Mouse (Mus musculus) neural tube, embryonic 11.5 days (tissue): ENCODE measurements around the gene Bbs1. TPM values are rescaled to one million over a fixed set of nuclear protein-coding genes. Genes with fewer than 3 reads are reported as not detected.
"Not testable (repeated sequence)": the region's sequence is repeated elsewhere in the genome, so short reads cannot be mapped to it uniquely, and the experiment has no call there.

Experiments used
- ATAC-seq: fragments of 200-750 bp; cut with Nextera tagmentation; 2 replicates; pipeline ENCODE4 v1.8.0; 2017; ENCODE audit warnings: moderate number of reproducible peaks, mild to moderate bottlenecking, moderate TSS enrichment, moderate library complexity; ENCODE audit not compliant: insufficient read depth, low FRiP score, low TSS enrichment
- DNase-seq: peaks from one replicate; pipeline ENCODE4 v3.0.0-alpha.2; 2015; ENCODE audit warnings: low spot score
- H3K27ac ChIP-seq: fragments of 300-500 bp; sonication (generic); 2 replicates; pipeline ENCODE4 v1.5.1; 2014; ENCODE audit warnings: low read depth, mild to moderate bottlenecking, low read length
- H3K27me3 ChIP-seq: fragments of 300-500 bp; sonication (generic); 2 replicates; pipeline ENCODE4 v1.6.1; 2014; ENCODE audit warnings: mild to moderate bottlenecking, low read length, mixed read lengths; ENCODE audit not compliant: control insufficient read depth, insufficient read depth
- H3K36me3 ChIP-seq: fragments of 300-500 bp; sonication (generic); 2 replicates; pipeline ENCODE4 v1.6.1; 2014; ENCODE audit warnings: mild to moderate bottlenecking, low read length, moderate library complexity, mixed read lengths; ENCODE audit not compliant: control insufficient read depth, insufficient read depth
- H3K4me1 ChIP-seq: fragments of 300-500 bp; sonication (generic); 2 replicates; pipeline ENCODE4 v1.6.1; 2014; ENCODE audit warnings: low read length, mixed read lengths; ENCODE audit not compliant: control insufficient read depth, insufficient read depth
- H3K4me2 ChIP-seq: fragments of 300-500 bp; sonication (generic); 2 replicates; pipeline ENCODE4 v1.6.1; 2014; ENCODE audit warnings: low read depth, mild to moderate bottlenecking, moderate library complexity
- H3K4me3 ChIP-seq: fragments of 300-500 bp; sonication (generic); 2 replicates; pipeline ENCODE4 v1.5.1; 2014; ENCODE audit warnings: low read depth, low read length
- H3K9ac ChIP-seq: fragments of 300-500 bp; sonication (generic); 2 replicates; pipeline ENCODE4 v1.6.1; 2014; ENCODE audit warnings: mild to moderate bottlenecking, low read length
- H3K9me3 ChIP-seq: fragments of 300-500 bp; sonication (generic); 2 replicates; pipeline ENCODE4 v1.6.1; 2016; ENCODE audit warnings: low read length; ENCODE audit not compliant: control insufficient read depth
- WGBS: fragments of 180-500 bp; shearing (Covaris S2); extraction: QIAGEN DNeasy Blood & Tissue Kit; methylation state at CpG from one replicate; pipeline ENCODE4 v1.1.7; 2014; 5-methylcytosine and 5-hydroxymethylcytosine counted together
- polyA plus RNA-seq: library from polyadenylated mRNA; unstranded; fragments of >200 nt; fragmentation: Nextera tagmentation; extraction: Ambion mirVana; gene quantifications from 2 replicates; pipeline ENCODE4 v1.2.1, GENCODE M21; 2014

Bbs1 gene
- 4.8 and 7.9 TPM in 2 replicates for polyA plus RNA-seq

DNA sequence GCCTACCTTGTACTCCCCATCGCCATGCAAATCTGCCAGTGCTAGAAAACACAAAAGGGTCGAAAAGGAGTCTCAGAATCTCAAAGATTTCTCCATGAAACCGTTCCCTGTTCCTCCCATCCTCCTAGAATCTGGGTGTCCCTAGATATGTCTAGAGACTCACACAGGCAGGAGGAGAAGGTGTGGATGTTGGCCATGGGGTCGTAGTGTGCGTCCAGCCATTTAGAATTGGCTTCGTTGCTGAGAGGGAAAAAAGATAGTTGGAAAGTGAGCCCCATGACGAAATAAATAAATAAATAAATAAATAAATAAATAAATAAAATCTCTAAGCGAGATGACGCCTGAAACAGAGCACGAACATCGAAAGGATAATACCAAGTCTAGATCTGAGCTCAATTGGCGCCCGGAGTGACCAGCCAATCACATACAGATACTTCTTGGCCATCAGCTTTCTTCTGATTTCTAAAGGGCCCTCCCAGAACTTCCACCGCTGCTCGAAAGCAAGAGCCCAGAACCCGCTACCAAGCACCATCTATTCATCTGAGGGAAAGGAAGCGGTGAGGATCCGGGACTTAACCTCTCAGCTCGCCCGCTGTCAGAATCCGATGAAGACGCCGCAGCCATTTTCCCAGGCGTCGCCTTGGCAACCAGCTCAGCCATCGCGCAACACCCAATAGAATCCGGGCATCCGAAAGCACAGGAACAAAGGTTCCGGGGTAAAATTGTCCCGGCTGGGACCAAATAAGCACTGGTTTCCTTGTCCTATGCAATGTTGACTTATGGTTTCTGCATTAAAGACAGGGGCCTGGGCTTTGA is at the start of gene Bbs1:
Gene Bbs1, minus strand, starts transcription at position 650 of the 816 bp plus-strand sequence.
- H3K4me1 ChIP-seq = peaks cover 5% of the 10 kb centered on the region; the same call in 1 of the 2 replicates
- DNase-seq (peak; percentile 86), ATAC-seq (peak; percentile 55; the same call in 1 of the 2 replicates)
- H3K27me3 ChIP-seq = no peaks in the 10 kb centered on the region
- H3K36me3 ChIP-seq = peaks cover 6% of the 10 kb centered on the region
- peak within 1 kb of the TSS; percentile 66 for H3K4me3 ChIP-seq
- H3K27ac ChIP-seq = no peak within 1 kb of the TSS
- H3K9ac ChIP-seq = peak within 1 kb of the TSS; percentile 67
- H3K9me3 ChIP-seq = no peaks in the 10 kb centered on the region
- H3K4me2 ChIP-seq = peak within 1 kb of the TSS; percentile 71
- WGBS = 9% methylated on average over 31 of the region's 31 CpGs

DNA sequence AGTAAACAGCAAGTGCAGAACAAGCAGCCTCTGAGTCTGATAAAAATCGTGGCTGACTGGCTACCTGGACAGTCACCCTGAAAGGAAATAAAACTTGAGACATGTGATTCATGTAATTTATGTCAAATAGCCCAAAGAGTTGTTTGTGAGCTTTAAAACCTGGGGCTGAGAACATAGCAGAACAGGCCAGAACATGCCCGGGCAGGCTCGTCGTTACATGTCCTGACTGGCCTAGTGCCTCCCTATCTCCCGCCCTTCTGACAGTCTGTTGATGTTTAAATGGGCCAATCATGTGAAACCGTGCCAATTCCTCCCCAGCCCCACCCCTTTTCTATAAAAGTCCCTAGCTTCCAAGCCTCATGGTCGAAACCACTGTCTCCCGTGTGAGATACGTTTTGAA is 42.2 kb upstream of the Bbs1 start:
- H3K27ac ChIP-seq, DNase-seq, H3K9ac ChIP-seq, H3K36me3 ChIP-seq, H3K4me3 ChIP-seq, H3K27me3 ChIP-seq, H3K4me1 ChIP-seq, H3K9me3 ChIP-seq, ATAC-seq, H3K4me2 ChIP-seq: not testable (repeated sequence)
- 90% methylated on average over 9 of the region's 9 CpGs for WGBS

DNA sequence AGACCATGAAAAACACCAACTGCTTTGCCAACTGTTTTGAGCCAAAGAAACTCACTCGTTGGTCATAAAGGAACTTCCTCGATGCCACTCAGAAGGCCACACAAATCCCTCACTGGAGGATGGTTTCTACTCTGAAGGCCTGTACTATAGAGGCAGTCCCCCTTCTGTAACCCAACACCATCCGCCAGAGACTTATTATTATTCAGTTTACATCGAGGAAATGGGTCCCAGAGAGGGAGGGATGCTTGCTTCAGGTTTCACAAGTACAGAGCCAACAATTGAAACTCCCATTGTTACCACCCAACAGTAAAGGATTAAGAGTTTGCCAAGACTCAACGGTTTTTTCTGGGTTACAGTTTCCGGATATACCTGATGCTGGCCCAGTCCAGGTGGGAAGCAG is 39.1 kb upstream of the Bbs1 start:
- H3K27me3 ChIP-seq = no peaks in the 10 kb centered on the region
- no peak for ATAC-seq
- H3K4me1 ChIP-seq = peaks cover 4% of the 10 kb centered on the region
- no peak overlapping the region for H3K27ac ChIP-seq
- no peak overlapping the region for H3K9ac ChIP-seq
- no peaks in the 10 kb centered on the region for H3K36me3 ChIP-seq
- WGBS = 44% methylated on average over 6 of the region's 6 CpGs
- H3K9me3 ChIP-seq = no peaks in the 10 kb centered on the region
- no peak overlapping the region for H3K4me2 ChIP-seq
- no peak for DNase-seq
- H3K4me3 ChIP-seq = no peak overlapping the region

DNA sequence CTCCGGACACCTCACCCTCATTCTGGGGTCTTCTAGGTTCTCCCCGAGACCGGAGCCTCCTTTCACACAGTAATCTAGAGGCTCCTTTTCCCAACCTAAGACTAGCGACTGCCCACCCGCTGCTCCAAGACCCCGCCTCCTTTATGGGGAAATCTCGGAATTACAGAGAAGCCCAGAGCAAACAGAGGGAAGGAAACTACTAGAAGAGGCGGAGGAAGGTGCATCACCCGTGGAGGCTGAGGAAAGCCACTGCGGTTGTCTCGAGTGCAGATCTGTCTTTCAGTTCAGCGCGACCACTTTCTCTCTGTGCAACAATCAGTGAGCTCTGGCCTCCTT is 36.8 kb upstream of the Bbs1 start:
- Histone ChIP-seq H3K9me3 (no peaks in the 10 kb centered on the region), H3K27me3 (no peaks in the 10 kb centered on the region), H3K9ac (peak overlapping the region; percentile 64), H3K4me3 (peak overlapping the region; percentile 66), H3K36me3 (no peaks in the 10 kb centered on the region), H3K27ac (no peak overlapping the region), H3K4me2 (peak overlapping the region; percentile 99), H3K4me1 (peaks cover 4% of the 10 kb centered on the region)
- no peak for DNase-seq
- no peak for ATAC-seq
- WGBS = 10% methylated on average over 13 of the region's 13 CpGs

DNA sequence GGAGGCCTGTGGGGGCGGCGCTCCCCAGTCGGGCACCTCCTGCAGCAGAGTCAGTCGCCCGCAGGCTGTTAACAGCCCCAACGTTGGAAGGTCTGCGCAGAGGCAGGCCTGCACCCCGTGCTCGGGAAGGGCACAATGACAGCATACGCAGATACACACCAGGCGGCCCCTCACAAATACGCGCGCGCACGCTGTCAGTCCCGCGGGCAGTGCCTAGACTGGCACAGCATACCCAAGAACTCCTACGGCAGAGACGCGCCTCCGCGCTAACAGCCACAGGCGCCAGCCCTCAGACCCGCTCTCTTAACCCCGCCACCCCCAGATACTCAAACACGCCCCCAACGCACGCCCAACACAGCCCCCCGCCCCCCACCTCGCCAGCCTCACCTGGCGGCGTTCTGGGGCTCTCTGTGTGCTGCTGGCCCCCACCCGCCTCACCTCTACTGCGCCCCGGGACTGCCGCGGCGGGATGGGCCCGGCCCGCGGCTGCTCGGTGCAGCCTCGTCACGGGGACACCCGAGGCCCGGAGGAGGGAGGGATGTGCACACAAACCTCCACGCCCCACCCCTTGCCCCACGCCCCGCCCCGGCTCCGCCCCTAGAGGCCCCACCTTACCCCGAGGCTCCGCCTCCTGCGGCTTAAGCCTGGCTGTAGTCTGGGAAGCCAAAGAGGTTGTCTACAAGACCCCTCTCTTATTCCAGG is 36.3 kb upstream of the Bbs1 start, which contains the start of gene Peli3:
Gene Peli3, minus strand, starts transcription at position 577 of the 702 bp plus-strand sequence.
- peak within 1 kb of the TSS; percentile 99 for H3K4me2 ChIP-seq
- no peaks in the 10 kb centered on the region for H3K9me3 ChIP-seq
- ATAC-seq = peak; percentile 88
- H3K4me3 ChIP-seq = peak within 1 kb of the TSS; percentile 66
- under 1% methylated on average over 50 of the region's 55 CpGs for WGBS
- peaks cover 4% of the 10 kb centered on the region for H3K4me1 ChIP-seq
- H3K27ac ChIP-seq = no peak within 1 kb of the TSS
- H3K36me3 ChIP-seq = no peaks in the 10 kb centered on the region
- H3K27me3 ChIP-seq = no peaks in the 10 kb centered on the region
- DNase-seq = peak; percentile 88
- H3K9ac ChIP-seq = peak within 1 kb of the TSS; percentile 64

DNA sequence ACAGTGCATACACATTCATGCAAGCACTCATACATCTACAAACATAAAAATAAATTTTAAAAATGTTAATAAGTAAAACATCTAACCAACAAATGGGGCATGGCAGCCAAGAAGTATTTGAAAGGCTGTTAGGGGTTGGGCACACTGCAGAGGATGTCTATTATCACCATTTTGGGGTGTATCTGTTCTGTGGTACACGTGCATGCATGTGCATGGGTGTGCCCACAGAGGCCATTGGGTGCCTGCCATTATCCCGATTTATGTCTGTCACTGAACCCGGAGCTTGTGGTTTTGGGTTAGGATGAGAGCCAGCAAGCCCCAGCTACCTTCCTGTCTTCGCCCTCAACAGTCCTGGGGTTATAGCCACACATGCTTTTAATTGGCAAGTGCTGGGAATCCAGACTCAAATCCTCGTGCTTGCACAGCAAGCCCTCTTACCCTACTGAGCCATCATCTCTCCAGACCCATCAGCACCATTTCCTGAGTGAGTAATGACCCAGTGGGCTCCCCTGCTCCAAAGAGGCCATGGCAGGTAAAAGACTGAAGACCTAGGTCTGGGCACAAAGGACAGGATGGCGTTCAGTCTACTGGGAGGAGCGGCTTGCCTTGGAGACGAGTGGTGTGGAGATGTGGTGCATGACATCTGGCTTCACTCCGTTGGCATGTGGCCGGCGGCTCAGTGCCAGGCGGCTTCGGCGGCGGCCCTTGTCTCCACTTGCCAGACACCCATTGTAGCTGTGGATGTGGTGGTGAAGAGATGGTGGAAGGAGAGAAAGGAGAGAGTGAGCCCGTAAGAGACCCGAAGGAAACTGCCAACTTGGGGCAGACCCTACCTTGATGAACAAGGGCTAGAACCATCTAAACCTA is 31.2 kb upstream of the Bbs1 start:
- H3K9me3 ChIP-seq = no peaks in the 10 kb centered on the region
- H3K9ac ChIP-seq = no peak overlapping the region
- H3K4me1 ChIP-seq = peaks cover 4% of the 10 kb centered on the region
- H3K4me2 ChIP-seq = no peak overlapping the region
- no peaks in the 10 kb centered on the region for H3K27me3 ChIP-seq
- H3K4me3 ChIP-seq = no peak overlapping the region
- WGBS = 90% methylated on average over 17 of the region's 17 CpGs
- no peak overlapping the region for H3K27ac ChIP-seq
- no peak for ATAC-seq
- DNase-seq = no peak
- H3K36me3 ChIP-seq = no peaks in the 10 kb centered on the region

DNA sequence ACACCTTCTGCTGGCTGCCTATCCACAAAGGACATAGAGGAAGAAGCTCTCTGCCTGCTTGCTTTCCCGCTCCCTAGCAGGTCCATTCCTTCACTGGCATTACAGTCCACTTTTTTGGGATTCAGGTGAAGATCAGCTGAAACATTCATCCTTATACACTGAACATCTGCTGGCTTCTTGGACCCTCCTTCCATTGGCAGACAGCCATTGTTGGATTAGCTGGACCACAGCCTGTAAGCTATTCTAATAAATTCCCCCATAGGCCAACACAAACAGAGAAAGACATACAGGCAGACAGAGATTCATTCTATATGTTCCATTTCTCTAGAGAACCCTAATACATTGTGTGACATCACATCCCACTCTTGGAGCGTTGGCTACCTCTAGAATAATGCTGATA is 30.5 kb upstream of the Bbs1 start:
- DNase-seq = no peak
- Histone ChIP-seq H3K9ac (no peak overlapping the region), H3K27me3 (no peaks in the 10 kb centered on the region), H3K4me3 (no peak overlapping the region), H3K9me3 (no peaks in the 10 kb centered on the region), H3K36me3 (no peaks in the 10 kb centered on the region), H3K27ac (no peak overlapping the region), H3K4me1 (no peaks in the 10 kb centered on the region), H3K4me2 (no peak overlapping the region)
- 92% methylated on average over 2 of the region's 2 CpGs for WGBS
- ATAC-seq = no peak

DNA sequence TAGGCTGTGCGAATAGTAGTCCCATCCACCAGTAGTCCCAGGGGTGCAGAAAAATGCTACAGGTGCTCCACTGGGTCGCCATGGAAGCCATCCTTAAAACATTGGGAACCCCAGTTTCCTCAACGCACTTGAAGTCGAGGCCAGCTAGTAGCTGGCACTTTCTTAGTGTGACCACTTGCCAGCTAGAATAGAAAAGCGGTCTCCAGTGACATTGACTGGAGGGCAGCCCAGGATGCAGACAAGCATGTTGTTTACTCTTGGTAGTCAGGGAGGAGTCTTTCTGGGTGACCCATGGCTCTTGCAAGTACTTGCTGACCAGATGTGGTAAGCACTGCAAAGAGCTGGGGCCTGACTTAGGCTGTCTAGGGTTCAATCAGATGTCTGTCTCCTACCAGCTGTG is 22.4 kb upstream of the Bbs1 start:
- Histone ChIP-seq H3K36me3 (no peaks in the 10 kb centered on the region), H3K4me2 (peak overlapping the region; percentile 47), H3K9me3 (no peaks in the 10 kb centered on the region), H3K9ac (peak overlapping the region; percentile 57), H3K4me3 (peak overlapping the region; percentile 50), H3K27ac (peak overlapping the region; percentile 58; the same call in 1 of the 2 replicates), H3K27me3 (no peaks in the 10 kb centered on the region), H3K4me1 (peaks cover 10% of the 10 kb centered on the region)
- DNase-seq = no peak
- 64% methylated on average over 5 of the region's 5 CpGs for WGBS
- peak; percentile 21 for ATAC-seq
